Mouse (Mus musculus): ENCODE data around the gene Dirc2.

Dirc2 gene

GRCm38 (mm10) chr16:35740357-35740756, 28.8 kb downstream of the Dirc2 start:
- DNase-seq (ENCODE audit: low read depth, low spot score), result no peak

DNA sequence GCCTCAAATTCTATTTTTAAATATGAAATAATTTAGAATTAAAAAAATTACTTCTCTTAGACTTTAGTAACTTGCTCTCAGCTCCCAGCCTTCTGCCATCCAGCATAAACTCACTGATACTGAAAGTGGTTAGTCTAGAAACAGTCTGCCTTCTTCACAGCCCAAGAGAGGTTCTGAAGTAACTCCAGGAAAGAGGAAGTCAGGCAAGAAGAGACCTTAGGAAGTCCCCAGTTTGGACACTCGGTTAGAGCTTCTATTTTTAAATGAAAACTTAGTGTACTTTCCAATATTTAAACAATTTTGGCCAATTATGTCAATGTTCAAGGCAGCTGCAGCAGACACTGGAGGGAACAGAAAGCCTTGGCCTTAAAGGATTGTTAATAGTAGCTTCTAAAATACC, 29.6 kb downstream of the Dirc2 start:
- no peak for DNase-seq (ENCODE audit: low read depth, low spot score)

GRCm38 (mm10) chr16:35738096-35738767, 30.9 kb downstream of the Dirc2 start:
- DNase-seq (ENCODE audit: low read depth, low spot score), result no peak

DNA sequence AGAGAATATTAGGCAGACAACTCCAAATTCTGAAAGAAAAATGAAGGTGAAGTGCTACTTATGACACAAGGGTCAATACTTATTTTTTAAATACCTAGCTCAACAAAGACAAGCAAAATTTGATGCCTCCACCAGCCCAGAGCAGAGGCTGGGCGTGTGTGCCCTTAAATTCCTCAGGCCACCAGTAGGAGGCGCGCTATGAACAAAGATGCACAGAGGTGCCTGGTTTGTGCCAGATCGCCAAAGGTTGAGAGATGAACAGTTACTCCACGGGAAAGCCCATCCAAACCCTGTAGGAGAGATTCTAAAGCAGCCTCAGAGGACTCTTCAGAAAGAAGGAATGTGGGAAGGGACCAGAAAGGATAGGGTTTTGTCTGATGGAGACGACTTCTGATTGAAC, 35.1 kb downstream of the Dirc2 start:
- DNase-seq (ENCODE audit: low read depth, low spot score), result peak; percentile 85

GRCm38 (mm10) chr16:35732096-35732495, 37.1 kb downstream of the Dirc2 start:
- no peak for DNase-seq (ENCODE audit: low read depth, low spot score)

DNA sequence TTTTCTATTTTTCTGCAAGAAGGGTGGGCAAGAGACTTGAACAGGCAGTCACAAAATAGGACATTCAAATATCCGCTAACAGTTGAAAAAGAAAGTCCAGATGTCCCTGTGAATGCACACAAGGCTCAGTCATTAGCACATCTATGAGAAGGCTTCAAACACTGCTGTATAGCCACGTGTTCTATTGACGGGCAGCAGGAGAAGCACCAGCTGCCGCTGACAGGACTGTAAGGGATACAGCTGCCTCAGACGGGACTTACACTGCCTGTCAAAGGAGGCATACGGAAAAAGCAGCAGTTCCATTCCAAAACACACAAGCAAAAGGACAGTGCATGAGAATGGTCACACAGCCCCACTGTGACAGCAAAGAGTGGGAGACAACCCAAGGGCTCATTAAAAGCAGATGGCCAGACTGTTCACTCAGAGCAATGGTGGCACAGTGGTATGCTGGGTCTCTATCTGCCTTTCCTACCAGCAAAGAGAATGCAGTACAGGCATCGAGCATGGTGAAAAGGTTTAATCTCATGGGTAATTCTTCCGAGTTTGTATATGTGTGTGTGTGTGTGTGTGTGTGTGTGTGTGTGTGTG, 39.9 kb downstream of the Dirc2 start:
- DNase-seq (ENCODE audit: low read depth, low spot score), result no peak

DNA sequence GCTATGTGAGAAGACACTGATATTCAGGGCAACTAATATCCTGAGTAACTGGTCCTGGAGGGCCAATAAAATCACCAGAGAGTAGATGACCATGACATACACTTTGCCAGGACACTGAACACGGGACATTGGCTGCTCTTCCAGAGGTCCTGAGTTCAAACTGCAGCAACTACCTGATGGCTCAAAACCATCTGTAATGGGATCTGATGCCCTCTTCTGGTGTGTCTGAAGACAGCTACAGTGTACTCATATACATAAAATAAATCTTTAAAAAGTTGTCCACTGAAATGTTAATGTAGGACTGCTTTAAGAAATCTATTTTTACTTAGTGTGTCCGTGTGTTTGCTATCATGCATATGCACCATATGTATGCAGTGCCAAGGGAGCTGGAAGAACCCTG, 42.6 kb downstream of the Dirc2 start:
- peak; percentile 27 for DNase-seq (ENCODE audit: low read depth, low spot score)

DNA sequence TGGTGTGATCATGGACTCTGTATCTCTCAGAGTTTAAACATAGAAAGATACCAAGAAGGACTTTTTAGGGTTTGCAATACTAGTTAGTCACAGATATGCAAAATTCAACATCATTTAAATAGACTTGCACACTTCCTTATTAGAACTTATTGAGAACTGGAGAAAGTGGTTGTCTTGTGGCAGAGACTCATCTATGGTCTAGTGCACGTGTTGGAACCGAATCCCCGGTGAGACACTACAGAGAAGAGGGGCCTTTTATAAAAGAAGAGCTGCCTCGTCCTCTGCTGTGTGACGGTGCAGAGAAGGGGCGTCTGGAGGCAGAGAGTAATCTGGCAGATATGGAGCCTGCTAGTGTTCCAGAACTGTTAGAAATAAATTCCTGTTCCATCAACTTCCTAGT, 44.6 kb downstream of the Dirc2 start:
- no peak for DNase-seq (ENCODE audit: low read depth, low spot score)

GRCm38 (mm10) chr16:35717761-35718160, 51.4 kb downstream of the Dirc2 start:
- DNase-seq (ENCODE audit: low read depth, low spot score), result no peak

- peak; percentile 12 for DNase-seq (ENCODE audit: low read depth, low spot score)
Observed at GRCm38 (mm10) chr16:35716257-35716656, 52.9 kb downstream of the Dirc2 start.

DNA sequence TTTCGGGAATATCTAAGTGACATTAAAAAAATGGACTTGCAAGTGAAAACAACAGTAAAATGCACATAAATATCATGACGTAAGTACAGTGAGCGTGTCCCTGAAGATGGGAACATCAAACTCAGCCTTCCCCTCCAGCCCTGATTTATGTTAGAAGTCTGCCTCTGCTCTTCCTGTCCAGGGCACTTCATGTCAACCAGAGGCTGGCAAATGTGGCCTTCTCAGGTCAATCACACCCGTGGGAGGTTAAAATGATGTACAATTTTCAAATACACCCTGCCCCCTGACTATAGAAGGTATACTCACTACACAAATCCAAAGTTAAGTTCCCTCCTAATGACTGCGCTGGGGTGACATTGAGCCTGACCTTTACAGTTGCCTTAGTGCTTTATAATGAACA, 53.4 kb downstream of the Dirc2 start:
- no peak for DNase-seq (ENCODE audit: low read depth, low spot score)

DNA sequence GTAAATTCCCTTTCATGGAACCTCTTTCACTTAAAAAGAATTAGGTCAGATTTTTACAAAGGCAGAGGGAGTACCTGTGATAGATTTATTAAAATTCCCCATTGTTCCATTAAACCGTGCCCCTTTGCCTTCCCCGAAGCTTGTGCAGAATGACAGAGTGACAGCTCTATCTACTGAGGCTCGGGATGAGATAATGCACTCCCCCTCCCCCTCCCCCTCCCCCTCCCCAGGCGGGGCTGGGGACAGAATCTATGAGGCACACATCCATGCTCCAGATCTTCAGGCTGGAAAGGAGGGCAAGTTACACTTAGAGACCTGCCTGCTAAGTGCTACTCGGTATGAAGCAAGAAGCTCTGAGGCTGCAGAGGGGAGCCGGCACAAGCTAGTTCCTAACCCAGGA, 53.8 kb downstream of the Dirc2 start:
- DNase-seq (ENCODE audit: low read depth, low spot score), result no peak

DNA sequence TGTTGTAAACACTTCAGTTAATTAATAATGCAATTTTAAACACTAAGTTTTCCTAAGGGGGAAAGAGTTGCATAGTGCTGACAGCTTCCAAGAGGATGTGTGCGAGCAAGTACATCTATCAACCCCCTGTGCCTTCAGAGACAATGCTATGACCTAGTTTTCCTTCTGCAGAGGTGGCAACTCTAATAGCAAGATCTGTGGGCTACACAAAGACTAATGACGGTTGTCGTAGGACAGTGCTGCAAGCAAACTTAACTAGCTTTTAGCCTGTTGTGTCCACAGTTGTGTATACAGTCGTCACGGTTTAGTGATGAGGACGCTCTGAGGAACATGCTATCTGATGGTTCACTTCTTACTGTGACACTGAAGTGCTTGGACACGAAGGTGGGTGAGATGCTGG, 54.5 kb downstream of the Dirc2 start:
- no peak for DNase-seq (ENCODE audit: low read depth, low spot score)

- DNase-seq (ENCODE audit: low read depth, low spot score), result no peak
Observed at GRCm38 (mm10) chr16:35713606-35714005, 55.5 kb downstream of the Dirc2 start.

- no peak for DNase-seq (ENCODE audit: low read depth, low spot score)
Observed at GRCm38 (mm10) chr16:35711004-35711403, 58.2 kb downstream of the Dirc2 start.

- no peak for DNase-seq (ENCODE audit: low read depth, low spot score)
Observed at GRCm38 (mm10) chr16:35707004-35707403, 62.2 kb downstream of the Dirc2 start.

DNA sequence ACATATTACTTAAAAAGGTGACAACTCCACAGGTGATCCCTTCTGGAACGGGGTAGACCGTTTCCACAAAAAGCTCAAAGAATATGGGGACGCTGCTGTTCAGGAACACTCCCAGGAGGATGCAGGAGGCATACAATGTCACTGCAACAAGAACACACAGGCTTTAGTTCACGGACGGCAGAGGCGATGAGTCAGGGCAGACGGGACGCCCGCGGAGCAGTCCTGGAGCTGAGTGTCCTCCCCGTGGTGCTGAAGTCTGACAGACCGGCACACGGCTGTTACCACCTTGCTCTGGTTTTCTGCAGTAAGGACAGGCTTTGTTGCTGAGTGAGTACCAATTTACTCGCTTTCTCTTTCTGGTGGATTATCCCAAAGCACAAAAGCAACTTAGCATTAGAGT, 64.4 kb downstream of the Dirc2 start:
- DNase-seq (ENCODE audit: low read depth, low spot score), result no peak

- DNase-seq (ENCODE audit: low read depth, low spot score), result no peak
Observed at GRCm38 (mm10) chr16:35703763-35704679, 65.1 kb downstream of the Dirc2 start.

DNA sequence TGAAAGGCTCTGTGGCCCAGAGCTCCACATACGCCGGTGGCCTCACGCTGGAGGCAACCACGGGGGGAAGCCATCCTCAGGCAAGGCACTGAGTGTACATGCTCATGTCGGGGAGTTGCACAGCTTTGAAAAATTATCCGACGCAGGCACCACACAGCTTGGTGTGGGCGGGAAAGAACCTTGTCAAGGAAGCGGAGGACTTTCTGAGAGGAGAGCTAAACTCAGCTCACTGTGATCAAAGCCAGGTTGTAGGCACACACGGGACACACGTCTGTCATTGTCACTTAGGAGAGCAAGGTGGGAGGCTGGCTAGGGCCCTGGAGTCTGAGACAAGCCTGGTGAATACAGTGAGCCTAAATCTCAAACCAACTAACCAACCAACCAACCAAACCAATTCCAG, 67.3 kb downstream of the Dirc2 start:
- no peak for DNase-seq (ENCODE audit: low read depth, low spot score)

GRCm38 (mm10) chr16:35696103-35696502, 73.1 kb downstream of the Dirc2 start:
- no peak for DNase-seq (ENCODE audit: low read depth, low spot score)

DNA sequence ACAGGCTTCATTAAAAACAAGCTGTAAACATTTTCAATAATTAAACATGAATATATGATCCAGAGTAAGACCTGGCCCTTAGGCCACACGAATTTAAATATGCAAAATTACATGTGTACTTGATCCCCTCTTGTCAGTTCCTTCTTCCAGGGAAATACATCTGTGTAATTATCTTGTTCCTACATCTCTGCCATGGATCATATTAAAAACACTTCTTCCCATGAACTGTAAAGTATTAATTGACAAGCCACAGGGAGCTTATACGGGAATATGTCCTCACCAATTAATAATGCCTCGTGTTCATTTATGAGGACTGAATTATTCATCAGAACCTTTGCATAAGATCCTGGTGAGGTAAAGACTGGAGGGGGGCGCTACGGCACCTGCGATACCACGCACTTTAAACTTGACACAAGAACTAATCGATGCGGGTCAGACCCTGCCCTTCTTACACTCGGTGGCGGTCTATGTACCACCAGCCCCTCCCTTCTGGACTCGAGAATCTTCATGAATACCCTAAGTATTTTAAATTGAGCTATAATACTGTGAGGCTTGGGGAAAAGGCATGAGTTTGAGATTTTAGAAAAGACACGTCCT, 74.8 kb downstream of the Dirc2 start:
- no peak for DNase-seq (ENCODE audit: low read depth, low spot score)

DNA sequence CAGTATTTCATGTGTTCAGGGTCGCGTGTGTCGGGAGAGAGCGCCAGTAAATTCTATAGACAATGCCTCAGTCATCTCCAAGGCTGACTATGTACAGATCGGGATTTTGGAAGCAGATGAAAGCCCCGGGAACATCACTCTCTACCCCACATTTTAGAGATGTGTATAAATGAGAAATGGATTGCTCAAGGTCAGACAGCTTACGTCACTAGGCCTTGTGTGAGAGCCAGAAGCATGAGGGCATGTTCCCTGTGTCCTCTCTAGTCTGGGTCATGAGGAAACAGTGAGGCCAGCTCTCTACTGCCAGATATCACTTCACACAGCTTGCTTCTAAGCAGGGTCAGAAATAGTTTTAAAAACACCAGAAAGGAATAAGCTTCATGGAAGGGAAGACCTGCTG, 77.5 kb downstream of the Dirc2 start:
- no peak for DNase-seq (ENCODE audit: low read depth, low spot score)

Measured in 3T3-L1 (cell line).